Mouse (Mus musculus) CH12.LX (cell line): Measurements from ENCODE around the gene Golph3. TPM values are rescaled to one million over a fixed set of nuclear protein-coding genes. Genes with fewer than 3 reads are reported as not detected.

Experiments used
- DNase-seq: peaks from one replicate; pipeline ENCODE4 v3.0.0-alpha.2; 2013; ENCODE audit errors: extremely low read depth
- H3K27ac ChIP-seq: 2 replicates; pipeline ENCODE4 v1.5.1; 2012; ENCODE audit warnings: low read depth, mild to moderate bottlenecking, control low read depth, moderate library complexity; ENCODE audit not compliant: insufficient read depth
- H3K27me3 ChIP-seq: replicated peaks from 2 replicates; pipeline ENCODE3; 2012; ENCODE audit warnings: inconsistent platforms
- H3K36me3 ChIP-seq, 2 experiments: replicated peaks in 1 of 2; 2 replicates each; pipeline versions ENCODE3 to v1.6.1; 2012; ENCODE audit warnings: inconsistent platforms in 1 of 2, low read length in 1 of 2, mild to moderate bottlenecking in 1 of 2, mixed read lengths in 1 of 2, moderate library complexity in 1 of 2; ENCODE audit not compliant: control insufficient read depth in 1 of 2, insufficient read depth in 1 of 2
- H3K4me1 ChIP-seq, 2 experiments: 2 replicates each; pipeline ENCODE4 v1.6.1; 2012; ENCODE audit warnings: inconsistent platforms in 1 of 2, moderate library complexity in 1 of 2; ENCODE audit not compliant: insufficient read depth in 2 of 2, control insufficient read depth in 1 of 2
- H3K4me2 ChIP-seq: 2 replicates; pipeline ENCODE4 v1.6.1; 2012; ENCODE audit warnings: low read depth, mild to moderate bottlenecking, control low read depth; ENCODE audit not compliant: poor library complexity, insufficient read depth, severe bottlenecking
- H3K4me3 ChIP-seq, 3 experiments: fragments of 150-350 bp in 1 of 3; sonication (generic) in 1 of 3; replicated peaks in 1 of 3; 2 replicates each; pipeline versions ENCODE3 to v1.5.1; 2011 to 2012; ENCODE audit warnings: low read depth in 2 of 3, low read length in 2 of 3, mild to moderate bottlenecking in 2 of 3, moderate library complexity in 2 of 3, control low read depth in 1 of 3, improper control_type of control experiment in 1 of 3, inconsistent platforms in 1 of 3, mixed read lengths in 1 of 3; ENCODE audit not compliant: poor library complexity in 1 of 3
- H3K79me2 ChIP-seq: replicated peaks from 2 replicates; pipeline ENCODE4 v1.6.1; 2012; ENCODE audit warnings: mild to moderate bottlenecking, moderate library complexity; ENCODE audit not compliant: control insufficient read depth, poor library complexity, insufficient read depth, severe bottlenecking; ENCODE audit errors: extremely low read depth
- H3K9ac ChIP-seq: 2 replicates; pipeline ENCODE4 v1.6.1; 2012; ENCODE audit warnings: low read depth, mild to moderate bottlenecking, control low read depth, moderate library complexity; ENCODE audit not compliant: insufficient read depth
- H3K9me3 ChIP-seq: replicated peaks from 2 replicates; pipeline ENCODE3; 2012; ENCODE audit warnings: low read length, inconsistent platforms, mixed read lengths
- BHLHE40 ChIP-seq: IDR thresholded peaks from 2 replicates; pipeline ENCODE4 v1.6.1; 2011; ENCODE audit warnings: mild to moderate bottlenecking, low read depth, low read length, improper control_type of control experiment
- CHD1 ChIP-seq: IDR thresholded peaks from 2 replicates; pipeline ENCODE4 v1.6.1; 2012; ENCODE audit warnings: low read depth, low read length, improper control_type of control experiment, inconsistent platforms
- CTCF ChIP-seq, 2 experiments: IDR thresholded peaks in 1 of 2; conservative IDR thresholded peaks in 1 of 2; 2 replicates each; pipeline ENCODE4 v1.5.1; 2011 to 2012; ENCODE audit warnings: low read depth in 2 of 2, low read length in 2 of 2, improper control_type of control experiment in 1 of 2, inconsistent platforms in 1 of 2, mild to moderate bottlenecking in 1 of 2, moderate library complexity in 1 of 2
- ELF1 ChIP-seq: IDR thresholded peaks from 2 replicates; pipeline ENCODE4 v1.6.1; 2014; ENCODE audit warnings: low read depth, mild to moderate bottlenecking, inconsistent platforms, low read length, improper control_type of control experiment
- EP300 ChIP-seq: IDR thresholded peaks from 2 replicates; pipeline ENCODE4 v1.6.1; 2011; ENCODE audit warnings: low read length, improper control_type of control experiment
- HCFC1 ChIP-seq: IDR thresholded peaks from 2 replicates; pipeline ENCODE4 v1.6.1; 2012; ENCODE audit warnings: low read depth, mild to moderate bottlenecking, inconsistent platforms, low read length, improper control_type of control experiment
- JUN ChIP-seq: IDR thresholded peaks from 2 replicates; pipeline ENCODE4 v1.6.1; 2011; ENCODE audit warnings: low read depth, mild to moderate bottlenecking, low read length, improper control_type of control experiment, moderate library complexity; ENCODE audit not compliant: insufficient read depth
- MEF2A ChIP-seq: IDR thresholded peaks from 2 replicates; pipeline ENCODE4 v1.6.1; 2014; ENCODE audit warnings: low read depth, mild to moderate bottlenecking, inconsistent platforms, low read length, improper control_type of control experiment, borderline replicate concordance
- RAD21 ChIP-seq: IDR thresholded peaks from 2 replicates; pipeline ENCODE4 v1.6.1; 2011; ENCODE audit warnings: low read depth, mild to moderate bottlenecking, low read length, improper control_type of control experiment, moderate library complexity
- SMC3 ChIP-seq: IDR thresholded peaks from 2 replicates; pipeline ENCODE4 v1.6.1; 2011; ENCODE audit warnings: low read depth, low read length, improper control_type of control experiment
- UBTF ChIP-seq: IDR thresholded peaks from 2 replicates; pipeline ENCODE4 v1.6.1; 2012; ENCODE audit warnings: low read depth, mild to moderate bottlenecking, inconsistent platforms, low read length, improper control_type of control experiment, moderate library complexity
- USF1 ChIP-seq: IDR thresholded peaks from 2 replicates; pipeline ENCODE4 v1.6.1; 2014; ENCODE audit warnings: low read depth, mild to moderate bottlenecking, inconsistent platforms, low read length, improper control_type of control experiment
- ZKSCAN1 ChIP-seq: IDR thresholded peaks from 2 replicates; pipeline ENCODE4 v1.6.1; 2012; ENCODE audit warnings: low read depth, inconsistent platforms, low read length, improper control_type of control experiment, borderline replicate concordance
- ZNF384 ChIP-seq: IDR thresholded peaks from 2 replicates; pipeline ENCODE4 v1.6.1; 2012; ENCODE audit warnings: low read depth, low read length, improper control_type of control experiment, inconsistent platforms
- dilution Hi-C: fragments of 300-500 bp; cut with MboI; formaldehyde crosslinking; loops from 2 replicates; pipeline ENCODE4 v1.14.3; 2020; ENCODE audit warnings: low sequenced_read_pairs; ENCODE audit not compliant: extremely low pct_unique_long_range_greater_than_20kb, extremely low pct_ligation_motif_present
- in situ Hi-C: fragments of 300-500 bp; cut with MboI; formaldehyde crosslinking; loops from 3 replicates; pipeline ENCODE4 v1.14.3; 2019; ENCODE audit warnings: low sequenced_read_pairs, low pct_ligation_motif_present, low pct_unique_long_range_greater_than_20kb, mixed read lengths
- polyA plus RNA-seq: library from polyadenylated mRNA; unstranded; fragments of >175 nt; gene quantifications from 2 replicates; pipeline ENCODE4 v1.2.1, GENCODE M21; 2012; ENCODE audit warnings: low read depth; ENCODE audit not compliant: insufficient read length
- total RNA-seq, 2 experiments: library from RNA; depleted of rRNA; stranded (reverse); fragments of 300-350 nt in 1 of 2; fragments of >200 nt in 1 of 2; gene quantifications; 2 replicates each; pipeline ENCODE4 v1.2.3; 2012 to 2014

The Golph3 gene
- total and polyA plus RNA-seq, 3 experiments, result 67.2 to 208 (median 97.2) TPM

DNA sequence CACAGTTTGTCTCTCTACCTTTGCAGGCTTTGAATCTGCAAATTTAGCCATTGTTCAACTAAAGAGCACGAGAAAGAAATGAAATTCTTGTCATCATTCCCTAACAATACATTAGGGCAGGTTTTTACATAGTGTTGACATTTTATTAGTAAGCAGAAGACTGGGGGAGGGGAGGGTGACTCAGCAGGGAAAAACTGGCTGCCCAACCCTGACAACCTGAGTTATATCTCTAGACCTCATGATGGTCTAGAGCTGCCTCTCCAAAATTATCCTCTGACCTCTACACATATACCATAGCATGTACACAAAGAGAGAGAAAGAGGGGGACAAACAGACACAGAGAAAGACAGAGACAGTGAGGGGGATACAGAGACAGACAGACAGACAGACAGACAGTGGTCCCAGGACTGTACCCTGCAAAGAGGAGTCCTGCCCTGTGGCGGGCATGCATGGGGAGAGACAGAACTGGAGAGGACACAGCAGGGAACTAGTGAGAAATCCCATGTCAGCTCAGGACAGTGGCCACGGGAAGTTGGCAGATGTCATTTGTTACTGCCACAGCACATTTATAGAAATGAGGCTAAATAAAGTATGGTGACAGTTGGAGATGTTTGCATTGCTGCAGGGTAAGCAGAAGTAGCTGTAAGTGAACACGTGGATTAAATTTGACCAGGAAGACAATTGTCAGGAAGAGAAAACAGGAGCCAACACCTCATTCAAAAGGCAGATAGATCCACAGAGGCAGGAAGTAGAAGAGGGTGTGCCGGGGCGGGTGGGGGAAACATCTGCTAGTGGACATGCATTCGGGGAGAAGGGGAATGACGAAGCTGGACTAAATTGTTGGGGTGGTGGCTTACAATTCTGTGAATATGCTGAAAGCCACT, 14.8 kb upstream of the Golph3 start:
- H3K27me3 ChIP-seq, result no peaks in the 10 kb centered on the region
- H3K4me3 ChIP-seq, result no peak overlapping the region
- H3K9me3 ChIP-seq, result peaks cover 4% of the 10 kb centered on the region
- dilution Hi-C loops, result no loop called here
- no peak for TF ChIP-seq UBTF
- no peak for TF ChIP-seq SMC3
- H3K36me3 ChIP-seq, result no peaks in the 10 kb centered on the region
- H3K27ac ChIP-seq, result no peak overlapping the region
- H3K9ac ChIP-seq, result no peak overlapping the region
- DNase-seq, result no peak
- in situ Hi-C loops, result no loop called here
- H3K79me2 ChIP-seq, result no peaks in the 10 kb centered on the region
- H3K4me2 ChIP-seq, result no peak overlapping the region
- peaks cover 6 to 15% of the 10 kb centered on the region in 2 experiments for H3K4me1 ChIP-seq

DNA sequence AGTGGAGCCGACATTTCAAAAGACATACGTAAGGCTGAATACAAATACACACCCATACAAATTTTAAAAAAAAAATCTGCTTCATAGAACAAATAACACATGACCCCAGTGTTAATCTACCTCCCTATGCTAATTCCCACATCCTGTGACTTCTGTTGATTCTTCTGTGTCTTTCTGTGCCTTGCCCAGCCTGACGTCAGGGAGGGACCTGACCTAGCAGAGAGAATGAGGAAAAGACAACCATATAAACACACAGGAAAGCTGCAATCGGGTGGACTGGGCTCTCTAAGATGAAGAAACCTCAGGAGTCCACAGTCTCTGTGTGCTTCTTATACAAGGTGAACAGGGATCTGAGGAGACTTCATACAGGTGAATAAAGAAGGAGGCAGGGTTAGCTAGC, 14.1 kb upstream of the Golph3 start:
- peaks cover 4% of the 10 kb centered on the region for H3K9me3 ChIP-seq
- no peak overlapping the region for H3K4me3 ChIP-seq
- no peak overlapping the region for H3K9ac ChIP-seq
- DNase-seq, result no peak
- H3K36me3 ChIP-seq, result no peaks in the 10 kb centered on the region
- dilution Hi-C loops, result no loop called here
- H3K27me3 ChIP-seq, result no peaks in the 10 kb centered on the region
- H3K27ac ChIP-seq, result no peak overlapping the region
- no peak overlapping the region for H3K4me2 ChIP-seq
- no peaks in the 10 kb centered on the region for H3K79me2 ChIP-seq
- TF ChIP-seq UBTF (no peak), CHD1 (no peak), ZKSCAN1 (no peak), ELF1 (no peak), JUN (no peak), EP300 (no peak), ZNF384 (no peak), CTCF (conservative IDR thresholded peaks at IDR 0.05 in 1 of 2, IDR thresholded peaks at IDR 0.05 in 1 of 2; ENCODE audit: low read depth in 2 of 2, low read length in 2 of 2) (no peak), HCFC1 (no peak), BHLHE40 (no peak), MEF2A (no peak), USF1 (no peak), RAD21 (no peak)
- TF ChIP-seq, all 38 proteins: peak for 0
- peaks cover 9 to 15% of the 10 kb centered on the region in 2 experiments for H3K4me1 ChIP-seq
- in situ Hi-C loops, result no loop called here
